Mouse (Mus musculus): ENCODE results near the gene Gfi1b. TPM values are rescaled to one million over a fixed set of nuclear protein-coding genes. Genes with fewer than 3 reads are reported as not detected.
A peak's percentile ranks its signal among the peaks of the same experiment; 100 is the strongest.

The Gfi1b gene
- polyA plus RNA-seq, 1 experiment from 2014 or later, result 3.9 TPM

- H3K27me3 ChIP-seq (replicated peaks; ENCODE audit: low read depth, poor library complexity, severe bottlenecking), result no peaks in the 10 kb centered on the region
- no peak overlapping the region for H3K4me3 ChIP-seq
- WGBS, result 71% methylated on average over 14 of the region's 14 CpGs
- H3K27ac ChIP-seq (replicated peaks), result no peak overlapping the region
- DNase-seq (ENCODE audit: low spot score), result no peak
- H3K36me3 ChIP-seq (replicated peaks), result no peaks in the 10 kb centered on the region
- peaks cover 31% of the 10 kb centered on the region for H3K4me1 ChIP-seq
- H3K9me3 ChIP-seq, result no peaks in the 10 kb centered on the region
These were observed 15.8 kb downstream of the Gfi1b start for GRCm38 (mm10) chr2:28605789-28606541.

- WGBS, result 95% methylated on average over 5 of the region's 5 CpGs
- Histone ChIP-seq H3K4me1 (peaks cover 36% of the 10 kb centered on the region), H3K27me3 (replicated peaks; ENCODE audit: low read depth, poor library complexity, severe bottlenecking) (no peaks in the 10 kb centered on the region), H3K4me3 (no peak overlapping the region), H3K36me3 (replicated peaks) (no peaks in the 10 kb centered on the region), H3K27ac (replicated peaks) (no peak overlapping the region), H3K9me3 (no peaks in the 10 kb centered on the region)
- no peak for DNase-seq (ENCODE audit: low spot score)
These were observed 18.2 kb downstream of the Gfi1b start for GRCm38 (mm10) chr2:28603542-28603941.

GRCm38 (mm10) chr2:28601720-28602590 lies 19.8 kb downstream of the Gfi1b start:
- H3K36me3 ChIP-seq (replicated peaks), result no peaks in the 10 kb centered on the region
- H3K4me3 ChIP-seq, result no peak overlapping the region
- H3K4me1 ChIP-seq, result peaks cover 35% of the 10 kb centered on the region
- no peaks in the 10 kb centered on the region for H3K27me3 ChIP-seq (replicated peaks; ENCODE audit: low read depth, poor library complexity, severe bottlenecking)
- no peaks in the 10 kb centered on the region for H3K9me3 ChIP-seq
- 62% methylated on average over 12 of the region's 12 CpGs for WGBS
- H3K27ac ChIP-seq (replicated peaks), result peak overlapping the region; percentile 2
- no peak for DNase-seq (ENCODE audit: low spot score)

GRCm38 (mm10) chr2:28599569-28599900 lies 22.2 kb downstream of the Gfi1b start:
- WGBS, result 79% methylated on average over 6 of the region's 6 CpGs

GRCm38 (mm10) chr2:28598692-28599568 lies 22.9 kb downstream of the Gfi1b start:
- DNase-seq (ENCODE audit: low spot score), result no peak
- Histone ChIP-seq H3K27ac (replicated peaks) (no peak overlapping the region; the same call in none of the 2 replicates), H3K27me3 (replicated peaks; ENCODE audit: low read depth, poor library complexity, severe bottlenecking) (0 out of 2 replicates have a peak, but pooled peaks cover 5% of the 10 kb centered on the region), H3K4me1 (peaks cover 28% of the 10 kb centered on the region), H3K4me3 (no peak overlapping the region), H3K36me3 (replicated peaks) (no peaks in the 10 kb centered on the region), H3K9me3 (no peaks in the 10 kb centered on the region)
- 69% methylated on average over 12 of the region's 12 CpGs for WGBS

More at GRCm38 (mm10) chr2:28599569-28599900, 22.2 kb downstream of the Gfi1b start:
- no peaks in the 10 kb centered on the region for H3K36me3 ChIP-seq (replicated peaks)
- H3K4me1 ChIP-seq, result peaks cover 28% of the 10 kb centered on the region
- H3K27ac ChIP-seq (replicated peaks), result no peak overlapping the region
- no peak for DNase-seq (ENCODE audit: low spot score)
- no peaks in the 10 kb centered on the region for H3K27me3 ChIP-seq (replicated peaks; ENCODE audit: low read depth, poor library complexity, severe bottlenecking)
- H3K4me3 ChIP-seq, result no peak overlapping the region
- H3K9me3 ChIP-seq, result no peaks in the 10 kb centered on the region

- H3K4me1 ChIP-seq, result peaks cover 28% of the 10 kb centered on the region
- H3K4me3 ChIP-seq, result no peak overlapping the region
- 77% methylated on average over 7 of the region's 7 CpGs for WGBS
- DNase-seq (ENCODE audit: low spot score), result no peak
- peaks cover 13% of the 10 kb centered on the region; the same call in 1 of the 2 replicates for H3K27me3 ChIP-seq (replicated peaks; ENCODE audit: low read depth, poor library complexity, severe bottlenecking)
- no peak overlapping the region; the same call in 1 of the 2 replicates for H3K27ac ChIP-seq (replicated peaks)
- no peaks in the 10 kb centered on the region for H3K36me3 ChIP-seq (replicated peaks)
- no peaks in the 10 kb centered on the region for H3K9me3 ChIP-seq
These were observed 23.8 kb downstream of the Gfi1b start for GRCm38 (mm10) chr2:28597733-28598547.

GRCm38 (mm10) chr2:28596998-28597397 lies 24.8 kb downstream of the Gfi1b start:
- DNase-seq (ENCODE audit: low spot score), result no peak
- 89% methylated on average over 7 of the region's 7 CpGs for WGBS
- H3K27me3 ChIP-seq (replicated peaks; ENCODE audit: low read depth, poor library complexity, severe bottlenecking), result peaks cover 13% of the 10 kb centered on the region; the same call in 1 of the 2 replicates
- no peaks in the 10 kb centered on the region for H3K9me3 ChIP-seq
- H3K36me3 ChIP-seq (replicated peaks), result no peaks in the 10 kb centered on the region
- peaks cover 23% of the 10 kb centered on the region for H3K4me1 ChIP-seq
- no peak overlapping the region for H3K27ac ChIP-seq (replicated peaks)
- no peak overlapping the region for H3K4me3 ChIP-seq

GRCm38 (mm10) chr2:28596021-28596420 lies 25.8 kb downstream of the Gfi1b start:
- no peak for DNase-seq (ENCODE audit: low spot score)
- H3K9me3 ChIP-seq, result no peaks in the 10 kb centered on the region
- H3K4me3 ChIP-seq, result no peak overlapping the region
- H3K27me3 ChIP-seq (replicated peaks; ENCODE audit: low read depth, poor library complexity, severe bottlenecking), result peaks cover 13% of the 10 kb centered on the region; the same call in 1 of the 2 replicates
- H3K4me1 ChIP-seq, result peaks cover 17% of the 10 kb centered on the region
- H3K27ac ChIP-seq (replicated peaks), result no peak overlapping the region
- WGBS, result 81% methylated on average over 7 of the region's 7 CpGs
- H3K36me3 ChIP-seq (replicated peaks), result no peaks in the 10 kb centered on the region

GRCm38 (mm10) chr2:28592809-28593208 lies 29.0 kb downstream of the Gfi1b start:
- no peaks in the 10 kb centered on the region for H3K36me3 ChIP-seq (replicated peaks)
- peak; percentile 73 for DNase-seq (ENCODE audit: low spot score)
- H3K4me3 ChIP-seq, result no peak overlapping the region
- H3K27me3 ChIP-seq (replicated peaks; ENCODE audit: low read depth, poor library complexity, severe bottlenecking), result peaks cover 13% of the 10 kb centered on the region; the same call in 1 of the 2 replicates
- peaks cover 2% of the 10 kb centered on the region; the same call in 1 of the 2 replicates for H3K4me1 ChIP-seq
- 7% methylated on average over 15 of the region's 15 CpGs for WGBS
- no peak overlapping the region for H3K27ac ChIP-seq (replicated peaks)
- no peaks in the 10 kb centered on the region for H3K9me3 ChIP-seq

- peaks cover 13% of the 10 kb centered on the region; the same call in 1 of the 2 replicates for H3K27me3 ChIP-seq (replicated peaks; ENCODE audit: low read depth, poor library complexity, severe bottlenecking)
- WGBS, result 83% methylated on average over 2 of the region's 2 CpGs
- H3K27ac ChIP-seq (replicated peaks), result no peak overlapping the region
These were observed 30.3 kb downstream of the Gfi1b start for GRCm38 (mm10) chr2:28591479-28591878.

GRCm38 (mm10) chr2:28588574-28588973 lies 33.2 kb downstream of the Gfi1b start:
- Histone ChIP-seq H3K4me3 (no peak overlapping the region), H3K36me3 (replicated peaks) (no peaks in the 10 kb centered on the region), H3K9me3 (no peaks in the 10 kb centered on the region), H3K4me1 (peaks cover 3% of the 10 kb centered on the region), H3K27ac (replicated peaks) (no peak overlapping the region), H3K27me3 (replicated peaks; ENCODE audit: low read depth, poor library complexity, severe bottlenecking) (peaks cover 6% of the 10 kb centered on the region; the same call in 1 of the 2 replicates)
- WGBS, result 45% methylated on average over 1 of the region's 1 CpGs
- no peak for DNase-seq (ENCODE audit: low spot score)

More at GRCm38 (mm10) chr2:28591479-28591878, 30.3 kb downstream of the Gfi1b start:
- Histone ChIP-seq H3K4me3 (no peak overlapping the region), H3K4me1 (no peaks in the 10 kb centered on the region), H3K9me3 (no peaks in the 10 kb centered on the region), H3K36me3 (replicated peaks) (no peaks in the 10 kb centered on the region)
- no peak for DNase-seq (ENCODE audit: low spot score)
